13 mouse cellular contexts compared by ENCODE assay signal in the genomic region with DNA sequence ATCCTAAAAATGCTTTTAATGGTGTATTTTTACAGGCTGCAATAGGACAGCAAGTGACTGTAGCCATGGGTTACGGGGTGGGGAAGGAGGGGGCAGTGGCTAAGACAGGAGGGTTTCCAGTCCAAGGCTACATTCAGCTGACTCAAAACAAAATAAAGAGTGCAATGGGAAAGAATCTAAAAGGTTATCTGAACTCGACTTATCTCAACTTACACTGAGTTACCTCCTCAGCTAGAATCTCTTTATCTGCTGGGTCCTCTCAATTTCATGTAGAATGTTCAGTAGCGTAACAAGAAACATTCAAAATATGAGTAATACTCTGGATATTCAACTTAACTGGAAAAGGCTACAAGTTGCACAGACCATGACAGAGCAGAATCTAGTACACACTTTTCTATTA. TPM values are rescaled to one million over a fixed set of nuclear protein-coding genes. Genes with fewer than 3 reads are reported as not detected.
DNase-seq lines count a peak whose midpoint lies in the region; ATAC-seq and TF ChIP-seq lines count a peak whose summit lies in the region.
"Had no signal": no experiment of that assay in that cellular context is flagged by ENCODE, and none has a peak within 500 bp of the region (broad histone marks: within the 10 kb centered on the region; RNA-seq: fewer than 3 reads in every experiment).

No protein-coding gene starts in this region.

- WGBS in limb, embryonic 12.5 days = 81% methylated on average over 3 of the region's 3 CpGs
- 85% methylated on average over 3 of the region's 3 CpGs for WGBS in limb, embryonic 10.5 days
- WGBS in embryonic facial prominence, embryonic 13.5 days = 72% methylated on average over 3 of the region's 3 CpGs
- 52% methylated on average over 3 of the region's 3 CpGs for WGBS in forebrain, postnatal 0 days
- WGBS in liver, embryonic 13.5 days (ENCODE audit: insufficient replicate concordance) = 24% methylated on average over 3 of the region's 3 CpGs

- TF ChIP-seq CTCF in forebrain, postnatal 0 days (IDR thresholded peaks at IDR 0.05; ENCODE audit: low read depth) = no peak

- H3K4me2 ChIP-seq in limb, embryonic 12.5 days = no peak overlapping the region
- H3K4me2 ChIP-seq in embryonic facial prominence, embryonic 13.5 days = peak overlapping the region; percentile 22; the same call in 1 of the 2 replicates
- no peak overlapping the region for H3K4me2 ChIP-seq in forebrain, postnatal 0 days (ENCODE audit: low read depth)
- peak overlapping the region; percentile 79 for H3K4me2 ChIP-seq in liver, embryonic 13.5 days
- H3K4me2 ChIP-seq: neural tube, embryonic 12.5 days had no signal

- DNase-seq in limb, embryonic 10.5 days (ENCODE audit: low spot score) = no peak
- DNase-seq in forebrain, postnatal 0 days = no peak
- DNase-seq in liver, embryonic 13.5 days = no peak
- no peak for DNase-seq in urinary bladder, postnatal 10 days (ENCODE audit: low spot score)
- DNase-seq in ovary, adult 18-20 months (ENCODE audit: low spot score) = no peak
- DNase-seq: adrenal gland, postnatal 25 days; gastrocnemius, postnatal 36 days; lung, postnatal 36 days had no signal

- H3K4me1 ChIP-seq in limb, embryonic 12.5 days (replicated peaks) = peaks cover 26% of the 10 kb centered on the region
- H3K4me1 ChIP-seq in limb, embryonic 10.5 days = peaks cover 21% of the 10 kb centered on the region
- H3K4me1 ChIP-seq in embryonic facial prominence, embryonic 13.5 days = peaks cover 37% of the 10 kb centered on the region
- peaks cover 5% of the 10 kb centered on the region; the same call in 1 of the 2 replicates for H3K4me1 ChIP-seq in forebrain, postnatal 0 days (ENCODE audit: insufficient read depth)
- H3K4me1 ChIP-seq in liver, embryonic 13.5 days (replicated peaks) = peaks cover 75% of the 10 kb centered on the region

- H3K9ac ChIP-seq in limb, embryonic 12.5 days (replicated peaks) = no peak overlapping the region
- no peak overlapping the region for H3K9ac ChIP-seq in embryonic facial prominence, embryonic 13.5 days
- no peak overlapping the region for H3K9ac ChIP-seq in forebrain, postnatal 0 days
- H3K9ac ChIP-seq in liver, embryonic 13.5 days = peak overlapping the region; percentile 42
- H3K9ac ChIP-seq: neural tube, embryonic 12.5 days had no signal

- no peaks in the 10 kb centered on the region for H3K27me3 ChIP-seq in limb, embryonic 12.5 days
- peaks cover 8% of the 10 kb centered on the region for H3K27me3 ChIP-seq in limb, embryonic 10.5 days (ENCODE audit: low read depth, poor library complexity, severe bottlenecking)
- H3K27me3 ChIP-seq in embryonic facial prominence, embryonic 13.5 days = peaks cover 6% of the 10 kb centered on the region
- H3K27me3 ChIP-seq in forebrain, postnatal 0 days (ENCODE audit: insufficient read depth, low read length) = peaks cover 2% of the 10 kb centered on the region; the same call in 1 of the 2 replicates
- peaks cover 7% of the 10 kb centered on the region for H3K27me3 ChIP-seq in liver, embryonic 13.5 days

- H3K36me3 ChIP-seq in limb, embryonic 12.5 days = peaks cover 24% of the 10 kb centered on the region
- peaks cover 26% of the 10 kb centered on the region for H3K36me3 ChIP-seq in limb, embryonic 10.5 days
- H3K36me3 ChIP-seq in embryonic facial prominence, embryonic 13.5 days = peaks cover 12% of the 10 kb centered on the region
- no peaks in the 10 kb centered on the region for H3K36me3 ChIP-seq in forebrain, postnatal 0 days (ENCODE audit: insufficient read depth)
- peaks cover 23% of the 10 kb centered on the region for H3K36me3 ChIP-seq in liver, embryonic 13.5 days

- ATAC-seq in limb, embryonic 12.5 days (ENCODE audit: insufficient number of reproducible peaks, insufficient read depth, low FRiP score, low TSS enrichment, low read depth) = no peak
- ATAC-seq in embryonic facial prominence, embryonic 13.5 days (ENCODE audit: insufficient number of reproducible peaks, insufficient read depth, low FRiP score, low TSS enrichment, low read depth) = no peak
- ATAC-seq in forebrain, postnatal 0 days = no peak
- ATAC-seq in liver, embryonic 13.5 days (ENCODE audit: low read depth) = no peak

- H3K4me3 ChIP-seq in limb, embryonic 12.5 days (replicated peaks) = no peak overlapping the region
- H3K4me3 ChIP-seq in limb, embryonic 10.5 days = no peak overlapping the region
- H3K4me3 ChIP-seq in embryonic facial prominence, embryonic 13.5 days = no peak overlapping the region
- H3K4me3 ChIP-seq in forebrain, postnatal 0 days (ENCODE audit: low read depth, low read length) = no peak overlapping the region
- peak overlapping the region; percentile 2; the same call in 1 of the 2 replicates for H3K4me3 ChIP-seq in liver, embryonic 13.5 days (replicated peaks)
- H3K4me3 ChIP-seq: neural tube, embryonic 12.5 days had no signal

- H3K9me3 ChIP-seq in limb, embryonic 12.5 days = no peaks in the 10 kb centered on the region
- H3K9me3 ChIP-seq in limb, embryonic 10.5 days (replicated peaks) = no peaks in the 10 kb centered on the region
- no peaks in the 10 kb centered on the region for H3K9me3 ChIP-seq in embryonic facial prominence, embryonic 13.5 days
- no peaks in the 10 kb centered on the region for H3K9me3 ChIP-seq in forebrain, postnatal 0 days (ENCODE audit: low read length)
- no peaks in the 10 kb centered on the region for H3K9me3 ChIP-seq in liver, embryonic 13.5 days (replicated peaks)
- H3K9me3 ChIP-seq: G1E; neural tube, embryonic 12.5 days had no signal

- peak overlapping the region; percentile 70 for H3K27ac ChIP-seq in limb, embryonic 12.5 days
- H3K27ac ChIP-seq in limb, embryonic 10.5 days = no peak overlapping the region
- peak overlapping the region; percentile 39; the same call in 1 of the 2 replicates for H3K27ac ChIP-seq in embryonic facial prominence, embryonic 13.5 days
- 0 out of 2 replicates have a peak overlapping the region, but pooled peaks have one; percentile 10 for H3K27ac ChIP-seq in forebrain, postnatal 0 days (ENCODE audit: low read depth, low read length)
- peak overlapping the region; percentile 67 for H3K27ac ChIP-seq in liver, embryonic 13.5 days
- H3K27ac ChIP-seq: neural tube, embryonic 12.5 days had no signal

RNA-seq across cellular contexts. Expression of gene Oat, which starts 3.5 kb away (rescaled TPM):
- 138 and 144 TPM in 2 replicates for polyA plus RNA-seq in limb, embryonic 12.5 days (2016; fragmentation: Nextera tagmentation; extraction: Ambion mirVana)
- 126 TPM in 2 replicates for polyA plus RNA-seq in limb, embryonic 10.5 days (2016; fragmentation: Nextera tagmentation; extraction: Ambion mirVana)
- 175 and 200 TPM in 2 replicates for polyA plus RNA-seq in embryonic facial prominence, embryonic 13.5 days (2015; fragmentation: Nextera tagmentation; extraction: Ambion mirVana)
- 100 and 105 TPM in 2 replicates for total RNA-seq in forebrain, postnatal 0 days (2014; rRNA removed)
- polyA plus RNA-seq in forebrain, postnatal 0 days (2015; fragmentation: Nextera tagmentation; extraction: Ambion mirVana) = 96.4 and 105 TPM in 2 replicates
- polyA plus RNA-seq in liver, embryonic 13.5 days (2015; fragmentation: Nextera tagmentation; extraction: Ambion mirVana) = 86.1 and 99.6 TPM in 2 replicates

RNA-seq across cellular contexts. Expression of gene Nkx1-2, which starts 26.7 kb away (rescaled TPM):
- polyA plus RNA-seq in limb, embryonic 12.5 days (2016; fragmentation: Nextera tagmentation; extraction: Ambion mirVana) = 0.10 TPM in 1 of 2 replicates, not detected in the other
- polyA plus RNA-seq in limb, embryonic 10.5 days (2016; fragmentation: Nextera tagmentation; extraction: Ambion mirVana) = 0.09 TPM in 1 of 2 replicates, not detected in the other
- polyA plus RNA-seq in embryonic facial prominence, embryonic 13.5 days (2015; fragmentation: Nextera tagmentation; extraction: Ambion mirVana) = not detected in 2 replicates
- 0.08 TPM in 1 of 2 replicates, not detected in the other for total RNA-seq in forebrain, postnatal 0 days (2014; rRNA removed)
- not detected in 2 replicates for polyA plus RNA-seq in forebrain, postnatal 0 days (2015; fragmentation: Nextera tagmentation; extraction: Ambion mirVana)
- polyA plus RNA-seq in liver, embryonic 13.5 days (2015; fragmentation: Nextera tagmentation; extraction: Ambion mirVana) = not detected in 2 replicates
- total RNA-seq: adrenal gland, postnatal 25 days; gastrocnemius, postnatal 36 days had no signal
- polyA plus RNA-seq: G1E; large intestine, adult 2 months had no signal

RNA-seq across cellular contexts. Expression of gene Lhpp, which starts 37.7 kb away (rescaled TPM):
- polyA plus RNA-seq in limb, embryonic 12.5 days (2016; fragmentation: Nextera tagmentation; extraction: Ambion mirVana) = 16.8 and 22.5 TPM in 2 replicates
- 20.1 and 28.0 TPM in 2 replicates for polyA plus RNA-seq in limb, embryonic 10.5 days (2016; fragmentation: Nextera tagmentation; extraction: Ambion mirVana)
- 17.5 and 19.9 TPM in 2 replicates for polyA plus RNA-seq in embryonic facial prominence, embryonic 13.5 days (2015; fragmentation: Nextera tagmentation; extraction: Ambion mirVana)
- 37.5 and 40.7 TPM in 2 replicates for total RNA-seq in forebrain, postnatal 0 days (2014; rRNA removed)
- polyA plus RNA-seq in forebrain, postnatal 0 days (2015; fragmentation: Nextera tagmentation; extraction: Ambion mirVana) = 50.1 and 53.8 TPM in 2 replicates
- 8.0 and 8.3 TPM in 2 replicates for polyA plus RNA-seq in liver, embryonic 13.5 days (2015; fragmentation: Nextera tagmentation; extraction: Ambion mirVana)

Comparison
In these comparisons a context has a peak if more than half of its experiments do, and no peak if none do; other contexts are left out.
1. H3K4me2 ChIP-seq: peak in embryonic facial prominence, embryonic 13.5 days (single experiment) and liver, embryonic 13.5 days (single experiment); none in limb, embryonic 12.5 days (single experiment) and forebrain, postnatal 0 days (single experiment).